Mouse (Mus musculus) cerebral cortex, adult 2 months (tissue): Measurements from ENCODE around the gene Gm28308.

ENCODE experiments used
- WGBS: fragments of 180-500 bp; shearing (Covaris S2); methylation state at CpG from one replicate; pipeline ENCODE4 v1.1.7; 2018; 5-methylcytosine and 5-hydroxymethylcytosine counted together

Gene Gm28308

DNA sequence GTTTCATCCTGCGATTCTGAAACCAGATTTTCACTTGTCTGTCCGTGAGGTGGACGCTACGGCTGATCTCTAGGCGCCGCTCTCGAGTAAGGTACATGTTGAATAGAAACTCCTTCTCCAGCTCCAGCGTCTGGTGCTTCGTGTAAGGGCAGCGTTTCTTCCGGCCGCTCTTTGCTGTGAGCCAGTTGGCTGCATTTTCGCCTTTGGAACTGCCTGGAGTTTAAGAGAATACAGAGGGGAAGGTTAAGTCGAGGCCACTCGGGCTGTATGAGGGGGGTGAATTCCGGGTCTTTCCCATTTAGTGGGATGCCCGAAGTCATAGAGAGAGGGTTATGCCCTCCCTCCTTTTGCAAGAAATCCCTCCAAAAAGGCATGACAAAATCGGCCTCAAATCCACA is 19.4 kb upstream of the Gm28308 start:
- WGBS = 3% methylated on average over 18 of the region's 18 CpGs

DNA sequence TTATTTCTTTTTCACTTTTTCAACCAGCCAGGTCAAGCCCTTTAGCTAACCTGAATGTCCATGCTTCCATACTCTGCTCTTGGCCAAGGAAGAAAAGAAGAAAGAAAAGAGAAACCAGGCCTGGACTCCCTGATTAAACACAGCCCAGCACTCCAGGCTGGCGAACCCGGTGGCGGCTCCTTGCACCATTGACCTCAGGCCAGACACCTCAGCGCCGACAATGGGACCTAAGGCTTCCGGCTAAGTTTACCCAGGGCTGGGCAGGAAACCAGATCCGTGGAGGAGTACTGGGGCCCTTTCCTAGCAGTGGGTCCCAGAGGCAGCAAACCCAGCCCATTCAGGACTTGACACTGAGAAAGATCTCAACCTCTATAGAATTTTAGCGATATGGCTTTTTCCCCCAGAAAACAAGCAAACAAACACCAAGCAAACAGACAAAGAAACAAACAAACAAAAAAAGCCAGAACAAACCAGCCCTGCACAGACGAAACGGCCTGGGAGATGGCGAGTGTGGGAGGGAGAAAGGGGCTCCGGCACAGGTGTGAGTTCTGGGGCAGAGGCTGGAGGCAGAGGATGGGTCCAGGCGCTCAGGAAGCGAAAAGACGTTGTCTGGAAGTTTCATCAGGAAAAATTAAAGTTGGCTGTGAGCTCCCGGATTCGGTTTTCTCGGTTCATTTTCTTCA is 18.9 kb upstream of the Gm28308 start:
- WGBS = 3% methylated on average over 18 of the region's 18 CpGs

DNA sequence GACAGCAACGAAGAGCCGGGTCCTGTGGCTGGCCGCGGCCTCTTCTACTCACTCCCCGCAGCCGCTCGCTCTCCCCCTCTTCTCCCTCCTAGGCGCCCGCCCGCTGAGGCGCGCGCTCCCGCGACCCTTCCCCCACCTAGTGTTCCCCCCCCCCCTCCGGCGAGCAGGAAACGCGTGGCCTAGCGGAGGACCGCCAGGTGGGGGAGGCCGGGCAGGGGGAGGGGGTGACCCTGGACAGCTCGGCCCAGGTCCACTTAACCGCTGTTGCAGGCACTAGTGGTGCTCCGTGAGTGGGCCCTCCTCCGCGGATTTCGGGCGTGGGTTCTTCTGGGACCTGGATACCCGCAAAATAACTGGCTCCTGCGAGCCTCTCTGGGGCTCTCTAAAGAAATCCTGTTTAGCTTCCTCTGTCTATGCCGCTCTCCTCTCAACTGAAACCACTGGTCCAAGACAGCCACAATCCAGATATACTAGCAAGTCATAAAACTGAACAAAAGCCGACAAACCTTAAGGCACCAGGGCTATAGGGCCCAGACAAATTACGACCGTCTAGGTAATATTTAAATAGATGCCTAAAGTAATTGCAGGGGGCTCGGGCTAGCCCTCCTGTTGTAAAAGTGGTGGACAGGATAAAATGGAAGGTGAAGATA is 17.5 kb upstream of the Gm28308 start, which contains the start of gene Hoxa9:
TSS of gene Hoxa9 (minus strand) at position 574 of the 650 bp plus-strand sequence.
- WGBS = 3% methylated on average over 22 of the region's 36 CpGs

DNA sequence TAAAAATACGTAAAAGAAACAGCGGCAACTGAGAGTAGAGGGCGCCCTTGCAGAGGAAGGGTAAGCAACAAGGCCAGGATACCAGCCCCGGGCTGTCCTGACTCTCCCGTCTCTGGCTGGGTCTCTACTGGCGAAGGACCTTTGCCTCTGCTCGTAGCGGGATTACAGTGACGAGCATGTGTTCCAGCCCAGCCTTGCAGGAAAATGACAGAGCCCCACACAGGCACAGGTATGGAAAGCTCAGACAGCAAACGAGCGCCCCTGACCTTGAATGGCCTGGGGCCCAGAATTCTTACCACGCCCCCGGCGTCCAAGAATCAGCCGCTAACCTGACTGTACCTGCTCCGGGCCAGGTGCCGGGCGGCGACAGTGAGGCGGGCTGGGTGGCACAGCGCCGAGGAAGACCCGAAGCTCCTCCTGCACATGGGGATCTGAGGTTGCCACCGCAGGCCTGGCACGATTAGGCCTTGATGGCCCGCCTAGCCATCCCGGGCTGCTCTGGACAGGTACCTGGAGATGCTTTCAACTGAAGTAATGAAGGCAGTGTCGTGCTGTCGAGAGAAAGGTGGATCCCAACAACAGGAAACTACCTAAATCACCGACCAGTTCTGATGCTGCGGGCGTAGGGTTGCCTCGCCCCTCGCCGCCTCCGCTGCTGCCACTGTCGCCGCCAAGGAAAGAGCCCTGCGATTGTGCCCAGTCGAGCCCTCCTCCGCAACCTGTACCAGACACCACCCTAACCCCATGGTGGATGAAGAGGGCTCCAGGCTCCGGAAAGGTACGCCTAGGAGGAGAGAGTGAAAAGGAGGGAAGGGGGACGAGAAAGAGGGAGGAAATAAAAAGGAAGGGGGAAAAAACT is 16.6 kb upstream of the Gm28308 start:
- 3% methylated on average over 44 of the region's 44 CpGs for WGBS

DNA sequence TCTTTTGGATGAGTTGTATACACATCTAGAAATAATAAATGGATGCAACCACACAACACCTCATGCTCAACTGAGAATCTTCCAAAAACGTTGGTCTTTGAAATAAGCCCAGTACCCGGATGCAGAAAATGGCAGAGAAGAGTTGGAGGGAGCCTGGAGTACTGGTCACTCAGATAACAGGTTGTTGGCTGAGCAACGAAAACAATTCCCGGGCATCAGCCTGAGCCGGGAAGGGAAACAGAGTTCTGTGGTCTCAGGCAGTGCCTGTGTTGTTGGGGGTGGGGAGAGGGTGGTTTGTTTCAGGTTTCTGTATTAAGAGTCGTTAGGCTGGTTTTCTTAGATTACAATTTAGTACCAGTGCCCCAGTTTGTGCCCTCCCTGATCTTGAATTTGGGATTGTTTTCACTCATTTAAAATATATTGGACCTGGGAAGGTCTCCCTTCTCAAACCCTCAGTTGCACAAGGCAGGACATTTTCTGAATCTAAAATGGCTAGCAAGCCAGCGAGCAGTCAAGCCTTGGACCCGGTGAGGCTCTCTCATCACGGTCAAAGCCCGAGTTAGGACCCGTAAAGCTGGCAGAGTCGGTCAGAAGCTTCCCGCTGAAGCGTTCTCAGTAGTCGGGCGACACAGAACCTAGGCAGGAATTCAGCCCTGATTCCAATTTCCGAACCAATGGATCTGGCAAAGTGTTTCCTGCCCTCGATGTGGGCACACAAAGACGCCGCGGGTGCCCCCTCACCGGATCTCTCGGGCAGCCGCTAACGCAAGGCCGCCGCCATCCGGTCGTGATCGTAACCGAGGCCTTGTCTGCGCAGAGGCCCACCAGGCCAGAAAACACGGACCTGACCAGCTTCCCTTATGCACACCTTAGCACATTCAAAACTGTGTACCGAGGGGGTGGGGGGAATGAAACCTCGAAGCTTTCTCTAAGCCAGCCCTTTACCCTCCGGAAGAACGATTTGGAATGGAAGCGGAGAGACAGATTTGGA is 15.6 kb upstream of the Gm28308 start:
- 3% methylated on average over 38 of the region's 38 CpGs for WGBS

DNA sequence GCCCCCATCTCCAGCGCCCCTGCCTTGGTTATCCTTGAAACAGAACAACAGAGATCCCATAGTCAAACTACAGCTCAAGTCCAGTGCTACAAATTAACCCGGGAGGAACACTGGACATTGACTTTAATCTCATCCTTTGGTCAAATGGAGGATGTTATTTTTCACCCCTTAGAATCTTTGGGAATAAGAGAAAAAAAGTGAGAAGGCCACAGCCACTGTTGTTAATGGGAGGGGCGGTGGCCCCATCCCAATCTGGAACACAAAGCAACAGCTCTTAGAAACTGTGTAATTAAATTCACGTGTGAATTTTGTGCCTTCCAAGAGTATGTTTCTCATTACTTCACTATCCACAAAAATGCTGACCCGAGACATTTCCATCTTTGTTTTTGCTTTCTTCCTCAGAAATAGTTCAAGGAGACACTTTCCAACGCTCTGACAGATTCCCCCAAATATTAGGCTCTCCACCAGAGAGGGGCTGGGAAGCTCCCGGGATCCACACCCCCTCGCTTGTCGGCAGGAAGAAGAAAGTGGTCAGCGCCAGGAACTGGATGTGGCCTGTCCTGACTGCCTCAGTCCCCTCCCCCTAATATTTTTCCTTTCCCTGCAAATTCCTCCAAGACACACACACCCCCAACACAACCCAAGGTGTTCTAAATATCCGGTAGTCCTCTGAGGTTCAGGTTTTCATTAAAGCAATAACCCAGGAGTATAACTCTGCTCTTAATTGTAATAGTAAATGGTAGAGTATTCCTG is 14.5 kb upstream of the Gm28308 start:
- 3% methylated on average over 11 of the region's 11 CpGs for WGBS

DNA sequence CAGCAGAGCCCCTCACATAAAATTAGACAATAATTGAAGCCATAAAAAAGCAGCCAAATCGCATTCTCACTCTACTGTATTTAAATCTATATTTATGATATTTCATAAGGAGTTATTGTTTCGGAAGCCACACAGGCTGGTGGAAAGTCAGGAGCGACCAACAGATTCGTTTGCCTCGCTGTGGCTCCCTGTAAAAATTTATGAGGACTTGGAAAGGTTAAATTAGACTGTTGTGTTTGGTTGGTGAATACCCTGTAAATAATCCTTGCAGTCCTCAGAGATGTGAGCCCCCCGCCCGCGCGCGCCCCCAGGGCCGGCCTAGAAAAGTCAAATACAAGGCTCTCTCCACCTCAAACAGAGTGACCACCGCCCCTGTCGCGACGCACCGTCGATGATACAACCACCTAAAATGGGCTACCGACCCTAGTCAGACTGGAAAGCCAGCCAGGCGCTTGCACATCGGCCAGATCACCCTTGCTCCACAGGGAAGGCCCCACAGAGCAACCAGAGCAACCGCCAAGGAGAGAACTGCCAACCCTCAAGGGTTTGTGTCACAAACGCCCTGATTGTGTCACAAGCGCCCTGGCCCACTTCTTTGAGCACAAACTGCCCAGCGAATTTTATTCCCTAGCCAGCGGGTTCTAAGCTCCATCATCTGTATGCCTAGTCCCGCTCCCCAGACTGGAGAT is 13.6 kb upstream of the Gm28308 start:
- 5% methylated on average over 26 of the region's 26 CpGs for WGBS

DNA sequence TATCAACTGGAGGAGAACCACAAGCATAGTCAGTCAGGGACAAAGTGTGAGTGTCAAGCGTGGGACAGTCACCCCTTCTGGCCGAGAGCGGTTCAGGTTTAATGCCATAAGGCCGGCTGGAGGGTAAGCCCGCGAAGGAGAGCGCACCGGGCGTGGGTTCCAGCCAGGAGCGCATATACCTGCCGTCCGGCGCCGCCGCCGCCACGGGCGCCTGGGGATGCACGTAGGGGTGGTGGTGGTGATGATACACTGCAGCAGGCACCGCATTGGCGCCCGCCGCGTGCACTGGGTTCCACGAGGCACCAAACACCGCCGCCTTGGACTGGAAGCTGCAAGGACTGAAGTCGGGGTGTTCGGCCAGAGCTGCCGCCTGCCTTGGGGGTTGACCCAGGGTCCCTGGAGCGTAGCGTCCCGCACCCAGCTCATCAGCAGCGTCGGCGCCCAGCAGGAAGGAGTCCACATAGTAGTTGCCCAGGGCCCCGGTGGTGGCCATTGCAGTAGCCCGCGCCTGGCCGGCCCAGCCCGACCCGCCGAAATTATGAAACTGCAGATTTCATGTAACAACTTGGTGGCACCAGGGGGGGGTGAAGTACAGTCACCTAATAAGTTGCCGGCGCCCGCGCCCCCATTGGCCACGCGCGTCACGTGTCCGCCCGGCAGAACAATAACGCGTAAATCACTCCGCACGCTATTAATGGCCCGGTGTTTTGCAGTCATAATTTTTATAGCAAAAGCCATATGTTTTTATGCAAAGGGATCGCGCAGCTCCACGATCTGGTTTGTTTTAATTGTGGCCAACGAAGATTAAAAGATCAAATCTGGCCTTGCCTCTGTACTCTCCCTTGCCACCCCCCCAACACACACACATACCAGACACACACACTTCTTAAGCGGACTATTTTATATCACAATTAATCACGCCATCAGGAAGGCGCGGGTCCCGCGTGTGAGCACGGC is 12.8 kb upstream of the Gm28308 start:
- 4% methylated on average over 69 of the region's 69 CpGs for WGBS

DNA sequence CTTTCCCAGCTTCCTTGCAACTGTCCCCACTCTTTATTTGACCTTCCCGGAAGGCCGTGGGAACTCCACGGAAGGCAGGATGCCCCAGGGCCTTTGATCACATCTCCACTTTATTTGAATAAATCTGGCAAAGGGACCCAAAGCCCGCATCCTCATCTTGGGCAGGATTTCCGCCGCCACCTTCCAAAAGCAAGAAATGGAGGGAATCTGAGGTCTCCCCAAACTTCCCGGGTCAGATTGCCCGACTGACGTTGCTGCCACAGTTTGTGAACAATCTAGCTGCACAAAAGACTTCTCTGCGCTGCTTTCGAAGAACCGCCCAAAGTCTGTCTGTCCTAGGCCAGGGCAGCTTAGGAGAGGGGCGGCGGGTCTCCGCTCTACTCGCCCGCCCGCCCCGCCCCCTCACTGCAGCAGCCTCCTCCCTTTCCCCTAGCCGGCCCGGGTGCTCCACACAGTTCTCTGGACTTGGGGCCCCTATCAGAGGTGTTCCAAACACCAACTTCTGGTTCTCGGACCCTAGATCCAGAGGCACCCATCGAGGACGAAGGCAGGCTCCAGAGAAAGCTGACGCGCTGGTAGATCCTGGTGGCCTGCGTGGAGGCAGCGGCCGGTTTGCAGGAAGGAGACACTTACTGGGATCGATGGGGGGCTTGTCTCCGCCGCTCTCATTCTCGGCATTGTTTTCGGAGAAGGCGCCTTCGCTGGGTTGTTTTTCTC is 11.9 kb upstream of the Gm28308 start:
- 2% methylated on average over 36 of the region's 36 CpGs for WGBS

DNA sequence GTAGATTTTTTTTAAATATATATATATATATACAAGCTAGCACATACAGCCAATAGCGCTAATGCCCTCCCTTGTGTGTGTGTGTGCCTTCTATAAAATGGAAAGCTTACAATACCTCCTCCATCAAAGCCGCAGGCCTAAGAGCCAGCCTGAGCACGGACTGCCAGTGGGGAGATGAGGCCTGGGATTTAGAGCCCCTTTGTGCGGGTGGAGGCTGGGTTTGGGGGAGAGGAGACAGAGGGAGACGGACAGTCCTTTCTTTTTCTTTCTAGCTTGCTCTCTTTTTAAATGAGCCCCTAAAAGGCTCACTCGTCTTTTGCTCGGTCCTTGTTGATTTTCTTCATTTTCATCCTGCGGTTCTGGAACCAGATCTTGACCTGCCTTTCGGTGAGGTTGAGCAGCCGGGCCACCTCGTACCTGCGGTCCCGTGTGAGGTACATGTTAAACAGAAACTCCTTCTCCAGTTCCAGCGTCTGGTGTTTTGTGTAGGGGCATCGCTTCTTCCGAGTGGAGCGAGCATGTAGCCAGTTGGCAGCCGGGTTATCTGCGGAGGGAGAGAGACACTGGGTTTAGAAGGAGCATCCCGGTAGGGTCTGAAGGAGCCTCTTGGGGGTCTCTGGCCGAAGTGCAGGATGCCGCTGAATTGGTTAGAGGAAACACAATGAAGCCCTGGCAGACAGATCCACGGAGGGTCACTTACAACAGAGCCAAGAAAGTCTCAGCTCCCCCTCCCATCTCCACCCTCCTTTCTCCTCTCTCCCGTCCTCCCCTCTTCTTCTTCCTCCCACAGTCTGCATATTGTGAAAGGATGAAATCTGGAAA is 11.0 kb upstream of the Gm28308 start:
- WGBS = 15% methylated on average over 24 of the region's 24 CpGs

DNA sequence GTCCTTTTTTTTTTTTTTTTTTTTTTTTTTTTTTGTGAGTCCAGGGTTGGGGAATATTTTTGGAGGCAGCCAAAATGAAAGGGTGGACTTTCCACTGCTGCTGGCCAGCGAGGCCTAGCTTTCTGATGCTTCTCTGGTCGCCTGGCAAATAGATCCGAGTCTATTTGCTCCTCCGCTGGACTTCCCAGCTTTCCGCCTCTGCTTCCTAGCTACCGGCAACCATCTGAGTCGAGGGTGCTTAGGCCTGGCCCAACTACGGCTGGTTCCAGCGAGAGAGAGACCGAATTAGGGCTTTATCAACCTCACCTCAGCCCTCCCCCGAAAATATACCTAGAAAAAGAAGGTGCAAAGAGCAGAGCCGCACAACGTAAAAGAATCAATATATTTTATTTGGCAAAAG is 9.6 kb upstream of the Gm28308 start:
- 57% methylated on average over 13 of the region's 13 CpGs for WGBS

DNA sequence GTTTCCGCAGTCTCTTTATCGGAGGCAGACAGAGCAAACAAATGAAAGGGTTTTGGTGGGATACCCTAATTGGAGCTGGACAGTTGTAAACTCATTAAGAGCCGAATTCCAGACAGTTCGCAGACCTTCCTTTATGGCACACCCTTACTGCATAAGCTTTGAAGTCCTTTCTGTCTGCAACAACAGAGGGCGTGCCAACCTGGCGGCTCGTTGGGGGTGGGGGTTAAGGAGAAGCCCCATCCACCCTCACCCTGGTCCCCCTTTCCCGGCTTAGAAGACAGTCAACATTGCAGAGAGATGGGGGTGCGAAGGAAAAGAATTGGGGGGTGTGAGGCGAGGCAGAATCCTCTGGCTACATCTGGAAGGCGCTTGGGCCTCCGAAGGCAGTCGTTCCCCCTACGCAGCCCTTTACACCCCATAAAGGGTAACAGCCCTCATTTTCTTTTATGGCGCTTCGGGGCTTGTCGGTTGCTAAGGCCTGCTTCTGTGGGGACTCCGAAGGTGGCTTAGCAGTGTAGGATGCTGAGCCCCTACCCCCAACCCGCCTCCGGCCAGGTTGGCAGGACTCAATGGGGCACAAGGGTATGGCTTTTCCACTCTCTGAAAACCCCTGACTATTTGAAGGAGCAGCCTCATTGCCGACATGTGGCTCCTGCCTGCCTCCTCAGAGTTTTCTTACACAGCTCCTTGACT is 9.0 kb upstream of the Gm28308 start:
- WGBS = 17% methylated on average over 21 of the region's 21 CpGs

DNA sequence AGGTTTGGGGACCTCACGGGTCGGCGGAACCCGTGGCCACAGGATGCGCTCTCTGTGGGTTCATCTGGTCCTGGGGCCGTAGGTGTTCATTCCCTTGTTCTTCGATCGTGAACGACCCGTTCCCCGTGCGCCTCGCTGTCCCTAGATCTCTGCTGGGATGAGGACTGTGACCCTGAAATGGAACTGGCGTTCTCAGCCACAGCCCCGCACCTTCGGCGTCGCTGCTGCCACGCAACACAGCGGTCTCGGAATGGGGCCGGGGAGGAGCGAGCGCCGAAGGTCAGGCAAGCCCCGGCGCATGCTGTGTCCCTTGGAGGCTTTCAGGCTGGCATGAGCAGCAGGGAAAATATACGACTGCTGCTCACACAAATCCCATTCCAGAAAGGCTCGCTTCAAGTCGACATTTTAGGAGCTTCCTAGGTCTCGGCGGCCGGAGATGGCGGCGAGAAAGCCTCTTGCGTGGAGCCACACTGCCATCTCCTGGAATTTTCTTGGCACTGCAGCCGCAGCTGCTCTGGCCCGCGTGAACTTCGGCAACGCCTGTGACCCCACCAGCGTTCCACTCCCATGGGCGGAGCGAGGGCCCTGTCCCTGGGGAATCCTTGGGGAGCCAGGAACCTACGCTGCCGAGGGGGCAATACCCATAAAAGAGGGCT is 8.3 kb upstream of the Gm28308 start, which contains the start of gene Hoxa7:
TSS of gene Hoxa7 (minus strand) at position 518 of the 656 bp plus-strand sequence.
- WGBS = 1% methylated on average over 46 of the region's 46 CpGs

DNA sequence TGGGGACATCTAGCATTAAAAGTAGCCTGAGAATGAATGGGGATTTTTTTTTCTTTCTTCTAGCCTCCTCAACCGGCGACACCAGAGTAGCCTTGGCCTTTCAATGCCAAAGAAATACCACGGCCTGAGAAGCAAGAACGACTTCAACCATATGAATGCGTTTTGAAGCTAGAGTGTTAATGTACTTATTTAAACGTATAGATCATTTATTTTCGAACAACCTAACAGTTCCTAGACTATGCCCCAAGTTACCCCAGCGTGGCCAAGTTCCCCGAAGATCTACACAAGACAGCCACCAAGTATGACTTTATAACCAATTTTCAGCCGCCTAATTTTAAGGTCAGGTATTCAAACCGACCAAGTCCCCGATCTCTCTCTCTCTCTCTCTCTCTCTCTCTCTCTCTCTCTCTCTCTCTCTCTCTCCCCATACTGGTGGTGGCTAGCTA is 7.7 kb upstream of the Gm28308 start:
- WGBS = 11% methylated on average over 12 of the region's 12 CpGs

DNA sequence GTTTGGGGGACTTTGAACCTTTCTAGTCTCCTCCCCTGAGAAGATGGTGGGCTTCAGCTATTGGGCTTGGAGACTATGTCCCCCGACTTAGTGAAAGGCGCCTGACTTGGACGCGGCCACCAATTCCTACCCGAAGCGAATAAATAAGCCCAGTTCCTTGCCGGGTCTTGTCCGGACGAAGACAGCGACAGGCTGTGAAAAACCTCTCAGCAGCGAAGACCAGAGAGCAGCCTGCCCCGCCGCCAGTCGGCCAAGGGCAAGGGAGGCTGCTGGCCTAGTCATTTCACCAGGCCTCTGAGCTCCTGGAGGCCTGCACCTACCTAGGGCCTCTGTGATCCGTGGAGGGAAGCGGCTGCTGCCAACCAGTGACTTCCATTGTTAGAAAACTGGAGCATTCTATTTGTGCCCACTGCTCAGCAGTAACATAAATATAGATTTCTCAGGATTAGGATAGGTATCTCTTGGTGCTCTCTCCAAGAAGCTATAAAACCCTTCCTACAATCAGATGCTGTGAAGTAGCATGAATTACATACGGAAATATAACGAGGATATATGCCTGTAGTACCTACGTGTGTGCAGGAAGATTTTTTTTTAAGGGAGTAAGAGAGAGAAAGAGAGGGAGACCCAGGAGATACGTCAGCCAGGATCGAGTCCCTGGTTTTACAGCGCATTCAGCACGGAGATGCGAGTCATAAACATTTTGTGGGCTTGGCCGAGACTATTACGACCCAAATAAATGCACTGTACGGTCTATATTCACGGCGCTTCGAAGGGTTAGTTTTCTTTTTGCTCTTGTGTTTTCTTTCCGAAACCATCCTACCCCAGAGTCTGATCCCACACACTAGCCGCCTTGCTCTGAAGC is 7.1 kb upstream of the Gm28308 start:
- WGBS = 29% methylated on average over 32 of the region's 32 CpGs
